Mouse (Mus musculus): ENCODE results near the gene Crot. TPM values are rescaled to one million over a fixed set of nuclear protein-coding genes. Genes with fewer than 3 reads are reported as not detected.

Gene Crot
- 17.1 and 17.3 TPM in 2 replicates for polyA plus RNA-seq (2015; fragmentation: Nextera tagmentation; extraction: Ambion mirVana)

GRCm38 (mm10) chr5:8996686-8997512, at the start of gene Crot:
Crot (minus strand) TSS chr5:8997324.
- WGBS: 0% methylated on average over 46 of the region's 57 CpGs
- peak; percentile 100 for ATAC-seq (replicated peaks)
- peak within 1 kb of the TSS; percentile 87 for H3K27ac ChIP-seq

GRCm38 (mm10) chr5:9045904-9046303, 48.8 kb upstream of the Crot start:
- no peak for ATAC-seq (replicated peaks)
- no peaks in the 10 kb centered on the region for H3K9me3 ChIP-seq
- no peaks in the 10 kb centered on the region for H3K27me3 ChIP-seq (replicated peaks)
- no peaks in the 10 kb centered on the region for H3K36me3 ChIP-seq (replicated peaks)
- H3K27ac ChIP-seq: no peak overlapping the region
- no peak overlapping the region for H3K9ac ChIP-seq
- 91% methylated on average over 8 of the region's 8 CpGs for WGBS
- no peak overlapping the region for H3K4me3 ChIP-seq
- no peak overlapping the region for H3K4me2 ChIP-seq
- H3K4me1 ChIP-seq: 0 out of 2 replicates have a peak, but pooled peaks cover 2% of the 10 kb centered on the region

More at GRCm38 (mm10) chr5:8996686-8997512, at the start of gene Crot:
- H3K36me3 ChIP-seq (replicated peaks): no peaks in the 10 kb centered on the region
- H3K4me1 ChIP-seq: peaks cover 11% of the 10 kb centered on the region
- H3K4me2 ChIP-seq: peak within 1 kb of the TSS; percentile 86
- H3K9ac ChIP-seq: peak within 1 kb of the TSS; percentile 80
- peak within 1 kb of the TSS; percentile 92 for H3K4me3 ChIP-seq
- H3K27me3 ChIP-seq (replicated peaks): no peaks in the 10 kb centered on the region
- H3K9me3 ChIP-seq: no peaks in the 10 kb centered on the region

GRCm38 (mm10) chr5:9044821-9045220, 47.7 kb upstream of the Crot start:
- H3K4me1 ChIP-seq: 0 out of 2 replicates have a peak, but pooled peaks cover 2% of the 10 kb centered on the region
- no peaks in the 10 kb centered on the region for H3K27me3 ChIP-seq (replicated peaks)
- H3K9ac ChIP-seq: no peak overlapping the region
- no peak overlapping the region for H3K4me3 ChIP-seq
- H3K36me3 ChIP-seq (replicated peaks): no peaks in the 10 kb centered on the region
- no peak overlapping the region for H3K27ac ChIP-seq
- 58% methylated on average over 2 of the region's 2 CpGs for WGBS
- no peak for ATAC-seq (replicated peaks)
- no peak overlapping the region for H3K4me2 ChIP-seq
- H3K9me3 ChIP-seq: no peaks in the 10 kb centered on the region

GRCm38 (mm10) chr5:9043582-9044267, 46.6 kb upstream of the Crot start:
- no peak for ATAC-seq (replicated peaks)
- 71% methylated on average over 8 of the region's 8 CpGs for WGBS
- no peaks in the 10 kb centered on the region for H3K9me3 ChIP-seq

GRCm38 (mm10) chr5:9042721-9043416, 45.7 kb upstream of the Crot start:
- Histone ChIP-seq H3K4me1 (0 out of 2 replicates have a peak, but pooled peaks cover 2% of the 10 kb centered on the region), H3K27ac (no peak overlapping the region), H3K36me3 (replicated peaks) (no peaks in the 10 kb centered on the region), H3K4me3 (no peak overlapping the region), H3K9me3 (no peaks in the 10 kb centered on the region), H3K9ac (no peak overlapping the region), H3K27me3 (replicated peaks) (no peaks in the 10 kb centered on the region), H3K4me2 (no peak overlapping the region)
- WGBS: 37% methylated on average over 10 of the region's 10 CpGs
- ATAC-seq (replicated peaks): 0 out of 2 replicates have a peak, but pooled peaks have one; percentile 37

More at GRCm38 (mm10) chr5:9043582-9044267, 46.6 kb upstream of the Crot start:
- Histone ChIP-seq H3K4me1 (0 out of 2 replicates have a peak, but pooled peaks cover 2% of the 10 kb centered on the region), H3K27me3 (replicated peaks) (no peaks in the 10 kb centered on the region), H3K36me3 (replicated peaks) (no peaks in the 10 kb centered on the region), H3K4me3 (no peak overlapping the region), H3K4me2 (no peak overlapping the region), H3K27ac (no peak overlapping the region), H3K9ac (no peak overlapping the region)

- 0 out of 2 replicates have a peak, but pooled peaks cover 2% of the 10 kb centered on the region for H3K4me1 ChIP-seq
These were observed 43.6 kb upstream of the Crot start for GRCm38 (mm10) chr5:9040665-9041215.

GRCm38 (mm10) chr5:9039978-9040377, 42.9 kb upstream of the Crot start:
- WGBS: 47% methylated on average over 7 of the region's 7 CpGs

More at GRCm38 (mm10) chr5:9040665-9041215, 43.6 kb upstream of the Crot start:
- Histone ChIP-seq H3K27ac (no peak overlapping the region), H3K9me3 (no peaks in the 10 kb centered on the region), H3K9ac (no peak overlapping the region), H3K27me3 (replicated peaks) (no peaks in the 10 kb centered on the region), H3K4me2 (no peak overlapping the region), H3K36me3 (replicated peaks) (no peaks in the 10 kb centered on the region), H3K4me3 (no peak overlapping the region)
- 77% methylated on average over 3 of the region's 3 CpGs for WGBS
- ATAC-seq (replicated peaks): no peak

GRCm38 (mm10) chr5:9037292-9037691, 40.2 kb upstream of the Crot start:
- 84% methylated on average over 4 of the region's 4 CpGs for WGBS

More at GRCm38 (mm10) chr5:9039978-9040377, 42.9 kb upstream of the Crot start:
- 0 out of 2 replicates have a peak, but pooled peaks cover 2% of the 10 kb centered on the region for H3K4me1 ChIP-seq
- peak; percentile 70; the same call in 1 of the 2 replicates for ATAC-seq (replicated peaks)
- no peaks in the 10 kb centered on the region for H3K9me3 ChIP-seq
- no peak overlapping the region for H3K9ac ChIP-seq
- H3K36me3 ChIP-seq (replicated peaks): no peaks in the 10 kb centered on the region
- no peak overlapping the region for H3K27ac ChIP-seq
- no peaks in the 10 kb centered on the region for H3K27me3 ChIP-seq (replicated peaks)
- H3K4me2 ChIP-seq: no peak overlapping the region
- no peak overlapping the region for H3K4me3 ChIP-seq

GRCm38 (mm10) chr5:9035457-9035856, 38.3 kb upstream of the Crot start:
- Histone ChIP-seq H3K27ac (no peak overlapping the region), H3K4me1 (no peaks in the 10 kb centered on the region), H3K9me3 (no peaks in the 10 kb centered on the region), H3K4me3 (no peak overlapping the region), H3K36me3 (replicated peaks) (no peaks in the 10 kb centered on the region), H3K4me2 (no peak overlapping the region), H3K27me3 (replicated peaks) (no peaks in the 10 kb centered on the region), H3K9ac (no peak overlapping the region)
- ATAC-seq (replicated peaks): no peak
- 80% methylated on average over 4 of the region's 4 CpGs for WGBS

More at GRCm38 (mm10) chr5:9037292-9037691, 40.2 kb upstream of the Crot start:
- H3K9ac ChIP-seq: no peak overlapping the region
- no peaks in the 10 kb centered on the region for H3K9me3 ChIP-seq
- H3K27me3 ChIP-seq (replicated peaks): no peaks in the 10 kb centered on the region
- H3K4me3 ChIP-seq: no peak overlapping the region
- no peak overlapping the region for H3K27ac ChIP-seq
- H3K36me3 ChIP-seq (replicated peaks): no peaks in the 10 kb centered on the region
- ATAC-seq (replicated peaks): no peak
- no peaks in the 10 kb centered on the region for H3K4me1 ChIP-seq
- H3K4me2 ChIP-seq: no peak overlapping the region

- Histone ChIP-seq H3K4me3 (no peak overlapping the region), H3K4me1 (no peaks in the 10 kb centered on the region), H3K27me3 (replicated peaks) (no peaks in the 10 kb centered on the region), H3K4me2 (no peak overlapping the region), H3K9me3 (no peaks in the 10 kb centered on the region), H3K9ac (no peak overlapping the region), H3K36me3 (replicated peaks) (no peaks in the 10 kb centered on the region), H3K27ac (no peak overlapping the region)
- WGBS: 90% methylated on average over 9 of the region's 9 CpGs
- no peak for ATAC-seq (replicated peaks)
These were observed 37.4 kb upstream of the Crot start for GRCm38 (mm10) chr5:9034535-9034934.

- Histone ChIP-seq H3K9ac (no peak overlapping the region), H3K4me2 (no peak overlapping the region), H3K27ac (no peak overlapping the region), H3K4me3 (no peak overlapping the region), H3K36me3 (replicated peaks) (no peaks in the 10 kb centered on the region), H3K9me3 (no peaks in the 10 kb centered on the region), H3K4me1 (no peaks in the 10 kb centered on the region), H3K27me3 (replicated peaks) (no peaks in the 10 kb centered on the region)
- ATAC-seq (replicated peaks): no peak
- WGBS: 86% methylated on average over 5 of the region's 5 CpGs
These were observed 36.7 kb upstream of the Crot start for GRCm38 (mm10) chr5:9033843-9034242.

Measured in midbrain, embryonic 15.5 days (tissue).